Mouse (Mus musculus) v-Abl transformed pro-B cells (cell line): ENCODE results near the gene Bhmt.

Experiments
- in situ Hi-C, 2 experiments: fragments of 400-800 bp; cut with MboI; formaldehyde crosslinking; loops; one replicate each; pipeline ENCODE4 v1.15.1; 2025; ENCODE audit not compliant: unreplicated experiment in 2 of 2

The Bhmt gene

DNA sequence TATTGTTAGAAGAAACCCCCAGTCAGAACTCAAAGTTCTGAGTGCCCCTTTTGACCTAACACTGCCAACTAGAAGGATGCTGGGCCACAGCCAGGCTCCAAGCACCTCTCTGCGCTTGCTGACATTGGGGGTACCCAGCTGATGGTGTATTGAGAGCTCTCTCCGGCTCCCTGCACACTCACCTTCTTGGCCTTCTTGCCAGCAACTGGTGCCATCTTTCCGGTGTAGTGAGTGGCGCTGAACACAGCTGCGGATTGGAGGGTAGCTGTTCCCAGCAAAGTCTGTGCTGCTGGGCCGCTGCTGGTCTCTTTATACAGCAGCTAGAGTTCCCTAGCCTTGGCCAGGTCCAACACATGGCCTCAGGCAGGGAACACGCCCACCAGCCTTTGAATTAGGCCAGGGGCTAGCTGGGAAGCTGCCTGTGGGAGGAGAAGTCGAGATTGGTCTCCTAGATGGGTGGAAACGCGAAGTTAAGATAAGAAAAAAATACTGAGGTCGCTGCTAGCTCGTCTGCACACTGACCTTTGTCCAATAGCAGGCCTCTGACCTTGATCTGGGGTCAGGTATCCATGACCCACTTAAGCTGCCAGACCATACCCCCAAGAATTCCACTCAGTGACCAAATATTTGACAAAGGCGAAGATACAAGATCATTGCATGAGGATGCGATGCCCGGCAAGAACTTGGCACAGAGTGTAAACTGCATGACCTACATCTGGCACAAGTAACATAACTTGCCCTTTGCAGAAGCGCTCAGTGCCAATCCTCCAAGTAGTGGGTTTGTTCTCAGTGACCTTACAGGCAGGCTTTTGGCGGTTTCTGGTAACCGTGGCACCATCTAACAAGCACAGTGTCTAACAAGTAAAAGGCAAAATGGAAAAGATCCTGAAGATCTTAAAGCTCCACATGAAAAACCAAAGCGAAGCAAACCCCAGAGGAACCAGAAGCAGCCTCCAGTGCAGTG is at the start of gene Bhmt:
Gene Bhmt, minus strand, starts transcription at position 680 of the 964 bp plus-strand sequence.
- in situ Hi-C loops, result no loop called here

DNA sequence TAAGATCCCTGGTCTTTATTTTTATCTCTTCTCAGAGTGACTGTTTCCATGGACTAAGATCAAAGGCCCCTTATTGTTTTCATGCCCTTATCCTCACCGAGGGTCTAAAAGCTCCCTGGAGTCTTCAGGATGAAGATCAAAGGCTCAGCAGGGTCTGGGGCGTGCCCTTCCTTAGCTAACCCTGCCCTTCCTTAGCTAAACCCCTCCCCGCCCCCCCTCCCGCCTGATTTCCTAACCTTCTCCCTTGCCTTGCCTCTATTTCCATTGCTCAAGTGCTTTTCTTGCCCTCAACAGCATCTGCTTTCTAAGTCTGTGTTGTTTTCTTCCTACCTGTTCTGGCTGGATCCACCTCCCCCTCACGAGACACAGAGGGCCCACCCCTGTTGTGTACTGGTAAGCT is 49.6 kb upstream of the Bhmt start:
- in situ Hi-C loops, result no loop called here

GRCm38 (mm10) chr13:93685226-93685625 is 47.5 kb upstream of the Bhmt start:
- in situ Hi-C loops, result no loop called here

- in situ Hi-C loops, result no loop called here
Observed at GRCm38 (mm10) chr13:93683336-93683735, 45.6 kb upstream of the Bhmt start.

- in situ Hi-C loops, result no loop called here
Observed at GRCm38 (mm10) chr13:93676864-93677263, 39.1 kb upstream of the Bhmt start.

DNA sequence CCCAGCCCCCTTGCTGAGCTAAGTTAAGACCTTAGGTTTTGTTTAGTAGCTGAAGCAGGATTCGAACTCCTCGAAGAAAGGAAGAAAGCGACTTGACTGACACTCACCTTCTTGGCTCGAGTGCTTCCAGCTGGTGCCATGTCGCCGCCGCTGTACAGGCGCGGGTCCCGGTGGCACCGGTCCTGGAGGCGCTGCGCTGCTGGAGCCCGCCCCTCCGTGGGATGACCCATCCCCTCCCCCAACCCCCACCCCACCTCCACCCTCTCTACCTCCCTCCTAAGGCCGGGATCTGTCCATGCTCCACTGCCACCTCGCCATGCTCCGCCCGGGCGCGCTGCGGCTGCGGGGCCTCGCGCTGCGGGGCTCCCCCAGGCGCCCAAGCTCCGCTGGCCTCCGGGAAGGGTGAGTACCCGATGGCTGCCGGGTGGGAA is 36.4 kb upstream of the Bhmt start, which contains the start of the genes Bhmt2 and Dmgdh:
Gene Bhmt2, minus strand, starts transcription at position 172 of the 431 bp plus-strand sequence.
Gene Dmgdh, plus strand, starts transcription at position 303 of the 431 bp plus-strand sequence.
- in situ Hi-C loops, result no loop called here

- in situ Hi-C loops, result no loop called here
Observed at GRCm38 (mm10) chr13:93673296-93673695, 35.5 kb upstream of the Bhmt start.

DNA sequence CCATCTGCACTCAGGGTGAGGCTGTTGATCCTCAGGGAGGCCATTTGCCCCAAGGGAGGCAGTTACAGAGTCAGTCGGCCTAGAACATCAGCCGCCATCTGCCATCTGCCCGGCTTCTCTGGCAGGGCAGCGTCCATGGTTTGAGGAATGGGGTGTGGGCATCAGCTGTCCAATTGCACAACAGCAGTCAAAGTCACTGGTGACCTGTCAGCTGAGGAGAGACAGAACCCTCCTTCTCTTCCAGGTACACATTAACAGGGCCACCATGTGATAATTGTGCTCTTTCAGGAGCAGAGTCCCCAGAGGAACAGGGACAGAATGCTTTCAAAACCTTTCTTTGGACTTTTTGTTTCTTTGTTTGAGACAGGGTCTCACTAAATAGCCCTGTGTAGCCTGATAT is 34.6 kb upstream of the Bhmt start:
- in situ Hi-C loops, result no loop called here

- in situ Hi-C loops, result no loop called here
Observed at GRCm38 (mm10) chr13:93667586-93667985, 29.8 kb upstream of the Bhmt start.

DNA sequence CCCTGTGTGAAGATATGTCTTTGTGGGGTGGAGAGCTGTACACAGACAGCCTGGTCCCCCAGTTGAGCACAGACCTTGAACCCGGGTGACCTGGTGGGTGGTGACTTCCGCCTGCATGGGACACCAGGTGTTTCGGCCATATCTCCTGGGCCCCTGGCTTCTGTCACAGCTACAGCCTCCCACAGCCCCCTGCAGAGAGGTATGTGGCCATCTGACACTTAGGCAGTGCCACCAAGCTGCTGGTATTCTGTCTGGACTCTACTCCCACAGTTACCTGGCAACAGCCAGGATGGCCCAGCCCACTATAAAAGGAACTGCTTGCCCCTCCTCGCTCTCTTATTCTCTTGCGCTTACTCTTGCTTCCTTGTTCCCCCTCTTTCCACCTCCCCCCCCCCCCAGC is 20.2 kb upstream of the Bhmt start:
- in situ Hi-C loops, result no loop called here

- in situ Hi-C loops, result no loop called here
Observed at GRCm38 (mm10) chr13:93653382-93653781, 15.6 kb upstream of the Bhmt start.

DNA sequence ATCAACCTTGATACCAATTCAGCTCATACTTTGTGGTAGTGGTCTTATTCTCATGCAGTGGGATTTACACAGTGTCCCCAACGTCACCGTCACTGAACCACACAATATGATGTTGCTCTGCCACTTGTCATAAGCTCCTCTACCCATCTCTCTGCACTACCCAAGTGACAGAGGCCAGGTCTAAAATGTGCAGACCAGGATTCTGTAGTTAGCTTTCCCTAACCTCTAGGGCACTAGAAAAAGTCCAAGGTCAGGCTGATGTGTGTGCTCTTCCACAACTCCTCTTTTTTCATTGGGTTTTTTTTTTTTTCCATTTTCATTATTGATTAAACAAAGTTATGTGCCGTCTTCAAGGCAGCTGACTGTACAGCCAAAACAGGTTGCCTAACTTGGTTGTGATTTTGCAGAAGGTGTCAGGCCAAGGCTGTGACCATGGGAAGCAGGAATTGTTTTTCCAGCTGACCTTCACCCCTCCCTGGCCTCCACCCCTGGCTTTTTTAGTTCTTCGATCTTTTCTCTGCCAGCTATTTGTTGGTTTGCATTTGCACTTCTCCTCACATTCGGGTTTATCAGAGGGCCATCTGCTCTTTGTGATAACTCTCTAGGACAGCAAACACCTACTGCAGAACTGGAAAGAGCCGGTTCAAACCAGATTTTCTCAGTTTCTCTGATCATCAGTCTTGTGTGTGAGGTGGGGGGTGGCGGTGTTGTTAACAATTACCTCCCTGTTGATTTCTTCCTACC is 10.8 kb upstream of the Bhmt start:
- in situ Hi-C loops, result no loop called here

DNA sequence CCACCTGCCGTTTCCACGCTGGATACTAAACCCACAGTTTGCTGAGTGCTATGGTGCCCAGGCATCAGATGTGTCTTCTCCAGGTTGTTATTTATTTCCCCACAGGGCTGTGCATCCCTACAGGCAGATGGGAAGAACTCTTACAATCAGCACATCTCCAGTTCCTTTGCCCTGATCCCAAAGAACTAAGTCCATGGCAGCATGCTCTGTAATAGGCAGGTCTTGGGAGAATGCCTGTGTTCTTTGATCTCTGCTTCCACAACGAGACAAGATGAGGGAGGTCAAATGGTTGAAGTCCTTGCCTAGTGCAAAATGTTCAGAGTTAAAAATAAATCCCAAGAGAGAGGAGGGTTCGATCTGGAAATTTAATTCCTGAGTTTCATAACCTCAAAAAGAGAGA is 1.9 kb upstream of the Bhmt start:
- in situ Hi-C loops, result no loop called here

DNA sequence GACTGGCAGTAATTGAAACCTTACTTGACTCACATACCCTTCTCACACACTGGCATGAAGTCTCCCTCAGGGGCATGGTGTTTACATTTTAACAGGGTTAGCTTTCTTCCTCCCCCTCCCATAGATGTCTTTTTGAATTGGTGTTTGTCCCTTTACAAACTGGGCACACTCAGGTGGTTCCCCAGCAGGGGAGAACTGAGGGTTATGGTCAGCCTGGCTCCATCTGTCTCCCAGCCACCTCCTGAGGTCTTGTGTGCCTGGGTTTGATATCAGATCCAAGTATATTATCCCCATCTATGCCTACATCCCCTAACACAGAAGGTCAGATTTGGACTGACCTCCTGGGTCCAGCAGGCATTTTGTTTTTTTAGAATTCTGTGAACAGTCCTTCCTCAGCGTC is 1.2 kb downstream of the Bhmt start:
- in situ Hi-C loops, result no loop called here

- in situ Hi-C loops, result no loop called here
Observed at GRCm38 (mm10) chr13:93632927-93633326, 4.8 kb downstream of the Bhmt start.

GRCm38 (mm10) chr13:93630941-93631705 is 6.6 kb downstream of the Bhmt start:
- in situ Hi-C loops, result no loop called here

GRCm38 (mm10) chr13:93628861-93629260 is 8.9 kb downstream of the Bhmt start:
- in situ Hi-C loops, result no loop called here

DNA sequence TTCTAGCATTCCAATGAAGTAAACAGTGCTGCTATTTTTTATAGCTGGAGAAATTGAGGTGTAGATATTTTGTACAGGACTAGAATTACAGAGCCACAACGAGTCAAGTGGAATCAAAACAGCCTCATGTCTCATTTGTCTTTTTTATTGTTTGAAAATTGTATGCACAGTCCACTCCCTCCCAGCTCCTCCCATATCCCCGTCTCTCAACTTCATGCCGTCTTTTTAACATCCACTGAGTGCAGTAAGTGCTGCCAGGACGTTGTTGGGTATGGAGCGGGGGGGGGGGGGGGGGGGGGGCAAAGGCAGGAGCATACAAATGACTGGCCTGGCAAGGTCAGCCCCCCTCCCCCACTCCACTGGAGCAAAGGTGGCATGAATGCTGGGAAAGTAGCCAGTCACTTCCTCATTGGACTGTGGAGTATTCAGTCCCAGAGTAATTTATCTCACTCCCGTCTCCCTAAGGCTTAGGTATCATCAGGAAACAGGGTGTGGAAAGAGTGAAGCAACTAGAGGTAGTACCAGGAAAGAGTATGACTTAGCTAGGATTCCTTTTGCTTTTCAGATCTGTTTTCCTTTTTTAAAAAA is 23.3 kb downstream of the Bhmt start:
- in situ Hi-C loops, result loop anchor here (10.0 to 25.0 kb wide), 6 partner anchors 100 to 1052 kb away; no protein-coding TSS in a partner anchor

DNA sequence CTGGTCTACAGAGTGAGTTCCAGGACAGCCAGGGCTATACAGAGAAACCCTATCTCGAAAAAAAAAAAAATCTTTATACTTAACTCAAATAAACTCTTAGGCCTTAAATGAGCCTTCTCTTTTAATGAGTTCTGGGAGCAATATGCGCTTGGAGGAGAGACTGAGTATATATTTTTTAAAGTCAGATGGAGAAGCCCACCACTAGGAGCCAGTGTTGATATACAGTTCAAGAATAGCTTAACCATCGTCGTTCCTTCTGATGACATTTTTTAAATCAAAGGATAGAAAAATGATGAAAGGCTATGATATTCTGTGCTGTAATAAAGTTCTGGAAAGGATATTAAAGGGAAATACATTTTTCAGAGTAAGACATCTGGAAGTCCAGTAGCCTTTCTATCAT is 24.0 kb downstream of the Bhmt start:
- in situ Hi-C loops, result loop anchor here (10.0 to 25.0 kb wide), 6 partner anchors 101 to 1051 kb away; no protein-coding TSS in a partner anchor
